Mouse (Mus musculus) midbrain, embryonic 10.5 days (tissue): ENCODE measurements around the gene Fuca2. TPM values are rescaled to one million over a fixed set of nuclear protein-coding genes. Genes with fewer than 3 reads are reported as not detected.
A peak's percentile ranks its signal among the peaks of the same experiment; 100 is the strongest.

Experiments
- DNase-seq: peaks from one replicate; pipeline ENCODE4 v3.0.0-alpha.2; 2017; ENCODE audit warnings: low spot score
- H3K27ac ChIP-seq: fragments of 300-500 bp; sonication (generic); replicated peaks from 2 replicates; pipeline ENCODE4 v1.5.1; 2016; ENCODE audit warnings: mild to moderate bottlenecking
- H3K27me3 ChIP-seq: fragments of 300-500 bp; sonication (generic); 2 replicates; pipeline ENCODE4 v1.6.1; 2016; ENCODE audit warnings: low read depth, mild to moderate bottlenecking; ENCODE audit not compliant: poor library complexity, severe bottlenecking
- H3K36me3 ChIP-seq: fragments of 300-500 bp; sonication (generic); 2 replicates; pipeline ENCODE4 v1.6.1; 2016; ENCODE audit warnings: mild to moderate bottlenecking, moderate library complexity
- H3K4me1 ChIP-seq: fragments of 300-500 bp; sonication (generic); 2 replicates; pipeline ENCODE4 v1.6.1; 2016
- H3K4me3 ChIP-seq: fragments of 300-500 bp; sonication (generic); 2 replicates; pipeline ENCODE4 v1.5.1; 2016; ENCODE audit warnings: mild to moderate bottlenecking, moderate library complexity
- H3K9me3 ChIP-seq: fragments of 300-500 bp; sonication (generic); replicated peaks from 2 replicates; pipeline ENCODE4 v1.6.1; 2016; ENCODE audit warnings: mild to moderate bottlenecking
- WGBS: fragments of 180-500 bp; shearing (Covaris S2); methylation state at CpG from one replicate; pipeline ENCODE4 v1.1.7; 2016; 5-methylcytosine and 5-hydroxymethylcytosine counted together
- polyA plus RNA-seq: library from polyadenylated mRNA; unstranded; fragments of >200 nt; fragmentation: Nextera tagmentation; extraction: Ambion mirVana; gene quantifications from 2 replicates; pipeline ENCODE4 v1.2.1, GENCODE M21; 2016

Gene Fuca2
- polyA plus RNA-seq, 1 experiment from 2014 or later: 23.8 TPM

DNA sequence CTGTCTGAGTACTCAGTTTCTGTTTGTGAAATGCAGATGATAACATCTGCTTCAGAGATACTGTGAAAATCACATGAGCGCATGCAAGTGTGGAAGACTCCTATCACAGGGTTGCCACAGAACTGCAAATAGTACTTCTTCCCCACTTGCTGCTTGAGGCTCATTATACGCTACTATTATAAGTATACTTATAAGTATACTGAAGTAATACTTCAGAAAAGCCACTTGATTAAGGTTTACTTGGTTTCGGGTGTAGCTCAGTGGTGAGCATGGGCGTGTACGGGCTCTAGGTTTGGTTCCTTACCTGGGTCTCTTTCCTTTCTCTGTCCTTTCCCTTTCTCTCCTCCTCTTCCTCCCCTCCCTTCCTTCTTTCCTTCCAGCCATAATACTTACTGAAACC lies 42.4 kb downstream of the Fuca2 start:
- Histone ChIP-seq H3K4me1 (no peaks in the 10 kb centered on the region), H3K4me3 (no peak overlapping the region), H3K27ac (no peak overlapping the region), H3K9me3 (no peaks in the 10 kb centered on the region), H3K27me3 (no peaks in the 10 kb centered on the region), H3K36me3 (peaks cover 8% of the 10 kb centered on the region)
- no peak for DNase-seq
- 96% methylated on average over 5 of the region's 5 CpGs for WGBS

- peaks cover 15% of the 10 kb centered on the region for H3K4me1 ChIP-seq
- no peaks in the 10 kb centered on the region for H3K27me3 ChIP-seq
- no peaks in the 10 kb centered on the region for H3K9me3 ChIP-seq
- 0 out of 2 replicates have a peak, but pooled peaks cover 3% of the 10 kb centered on the region for H3K36me3 ChIP-seq
- DNase-seq: peak; percentile 91
- H3K27ac ChIP-seq: peak within 1 kb of the TSS; percentile 87
- under 1% methylated on average over 51 of the region's 51 CpGs for WGBS
- peak within 1 kb of the TSS; percentile 76 for H3K4me3 ChIP-seq
Observed at GRCm38 (mm10) chr10:13552646-13553497, 53.5 kb downstream of the Fuca2 start, which contains the start of the genes Adat2 and Pex3. Adat2 (plus strand) TSS chr10:13552894. Pex3 (minus strand) TSS chr10:13553142.

GRCm38 (mm10) chr10:13553498-13553985 lies 54.2 kb downstream of the Fuca2 start:
- Histone ChIP-seq H3K36me3 (0 out of 2 replicates have a peak, but pooled peaks cover 3% of the 10 kb centered on the region), H3K27ac (peak overlapping the region; percentile 87), H3K9me3 (no peaks in the 10 kb centered on the region), H3K4me3 (peak overlapping the region; percentile 76), H3K27me3 (no peaks in the 10 kb centered on the region), H3K4me1 (peaks cover 15% of the 10 kb centered on the region)
- no peak for DNase-seq
- 34% methylated on average over 10 of the region's 10 CpGs for WGBS

DNA sequence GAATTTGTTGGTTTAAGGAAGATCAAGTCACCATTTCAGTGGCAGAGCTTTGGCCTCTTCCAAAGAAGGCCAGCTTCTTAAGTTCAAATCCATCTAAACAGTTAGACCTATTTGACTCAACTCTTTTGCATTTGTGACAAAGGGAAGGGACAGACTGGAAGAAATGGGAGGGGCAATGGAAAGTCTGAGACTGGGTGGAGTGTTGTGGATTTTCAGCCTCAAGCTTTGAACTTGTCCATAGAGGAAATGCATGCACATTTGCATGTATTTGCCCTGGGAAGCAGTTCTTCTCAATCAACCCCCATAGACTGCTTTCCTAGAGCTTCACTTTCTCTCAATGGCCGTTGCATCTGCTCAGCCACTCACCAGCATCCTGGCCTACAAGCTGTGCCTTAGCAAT lies 55.0 kb downstream of the Fuca2 start:
- WGBS: 89% methylated on average over 1 of the region's 1 CpGs
- Histone ChIP-seq H3K36me3 (0 out of 2 replicates have a peak, but pooled peaks cover 3% of the 10 kb centered on the region), H3K27ac (no peak overlapping the region)

GRCm38 (mm10) chr10:13560014-13560674 lies 60.8 kb downstream of the Fuca2 start:
- 92% methylated on average over 13 of the region's 13 CpGs for WGBS
- no peak for DNase-seq
- Histone ChIP-seq H3K4me1 (peaks cover 3% of the 10 kb centered on the region; the same call in 1 of the 2 replicates), H3K36me3 (peaks cover 40% of the 10 kb centered on the region), H3K9me3 (no peaks in the 10 kb centered on the region), H3K4me3 (no peak overlapping the region), H3K27me3 (no peaks in the 10 kb centered on the region), H3K27ac (no peak overlapping the region)

More for the DNA sequence above, 55.0 kb downstream of the Fuca2 start:
- Histone ChIP-seq H3K4me1 (peaks cover 15% of the 10 kb centered on the region), H3K4me3 (no peak overlapping the region), H3K27me3 (no peaks in the 10 kb centered on the region), H3K9me3 (no peaks in the 10 kb centered on the region)
- DNase-seq: no peak

- 28% methylated on average over 24 of the region's 24 CpGs for WGBS
- DNase-seq: peak; percentile 75
- H3K27me3 ChIP-seq: peaks cover 32% of the 10 kb centered on the region
- peaks cover 37% of the 10 kb centered on the region for H3K36me3 ChIP-seq
- peak overlapping the region; percentile 33; the same call in 1 of the 2 replicates for H3K4me3 ChIP-seq
- no peaks in the 10 kb centered on the region for H3K9me3 ChIP-seq
- H3K27ac ChIP-seq: no peak overlapping the region
- H3K4me1 ChIP-seq: peaks cover 3% of the 10 kb centered on the region; the same call in 1 of the 2 replicates
Observed at GRCm38 (mm10) chr10:13564364-13565079, 65.2 kb downstream of the Fuca2 start.

- no peaks in the 10 kb centered on the region for H3K9me3 ChIP-seq
- 64% methylated on average over 8 of the region's 8 CpGs for WGBS
- peaks cover 37% of the 10 kb centered on the region for H3K27me3 ChIP-seq
- H3K27ac ChIP-seq: no peak overlapping the region
- H3K4me1 ChIP-seq: peaks cover 6% of the 10 kb centered on the region; the same call in 1 of the 2 replicates
- H3K4me3 ChIP-seq: peak overlapping the region; percentile 33; the same call in 1 of the 2 replicates
- H3K36me3 ChIP-seq: peaks cover 36% of the 10 kb centered on the region
- no peak for DNase-seq
Observed at GRCm38 (mm10) chr10:13565080-13565448, 65.7 kb downstream of the Fuca2 start.

- H3K9me3 ChIP-seq: no peaks in the 10 kb centered on the region
- H3K36me3 ChIP-seq: peaks cover 25% of the 10 kb centered on the region
- WGBS: 65% methylated on average over 13 of the region's 13 CpGs
- DNase-seq: no peak
- no peak overlapping the region for H3K27ac ChIP-seq
- H3K27me3 ChIP-seq: peaks cover 38% of the 10 kb centered on the region
- no peak overlapping the region for H3K4me3 ChIP-seq
- H3K4me1 ChIP-seq: peaks cover 20% of the 10 kb centered on the region
Observed at GRCm38 (mm10) chr10:13566393-13566792, 67.1 kb downstream of the Fuca2 start.

Other genes with a start within 250 kb of the Fuca2 start
- 10.3 and 10.8 TPM in 2 replicates for gene Phactr2, start 25.1 kb upstream of the Fuca2 start, polyA plus RNA-seq
- gene Adat2, start 53.4 kb downstream of the Fuca2 start, polyA plus RNA-seq: 4.0 and 4.5 TPM in 2 replicates
- gene Pex3, start 53.6 kb downstream of the Fuca2 start, polyA plus RNA-seq: 18.9 and 19.3 TPM in 2 replicates